Mouse (Mus musculus) forebrain, embryonic 10.5 days (tissue): ENCODE data around the gene Coro2a. TPM values are rescaled to one million over a fixed set of nuclear protein-coding genes. Genes with fewer than 3 reads are reported as not detected.
"Not testable (repeated sequence)": the region's sequence is repeated elsewhere in the genome, so short reads cannot be mapped to it uniquely, and the experiment has no call there.

Experiments used
- DNase-seq: peaks from one replicate; pipeline ENCODE4 v3.0.0-alpha.2; 2017; ENCODE audit warnings: low spot score; ENCODE audit errors: extremely low spot score
- H3K27ac ChIP-seq: fragments of 300-500 bp; sonication (generic); 2 replicates; pipeline ENCODE4 v1.5.1; 2016; ENCODE audit warnings: mild to moderate bottlenecking
- H3K27me3 ChIP-seq: fragments of 300-500 bp; sonication (generic); 2 replicates; pipeline ENCODE4 v1.6.1; 2016; ENCODE audit warnings: mild to moderate bottlenecking; ENCODE audit not compliant: poor library complexity, severe bottlenecking
- H3K36me3 ChIP-seq: fragments of 300-500 bp; sonication (generic); replicated peaks from 2 replicates; pipeline ENCODE4 v1.6.1; 2016; ENCODE audit warnings: mild to moderate bottlenecking, moderate library complexity
- H3K4me1 ChIP-seq: fragments of 300-500 bp; sonication (generic); 2 replicates; pipeline ENCODE4 v1.6.1; 2016
- H3K4me3 ChIP-seq: fragments of 300-500 bp; sonication (generic); 2 replicates; pipeline ENCODE4 v1.5.1; 2016; ENCODE audit warnings: mild to moderate bottlenecking, moderate library complexity
- H3K9me3 ChIP-seq: fragments of 300-500 bp; sonication (generic); 2 replicates; pipeline ENCODE4 v1.6.1; 2016; ENCODE audit warnings: mild to moderate bottlenecking, moderate library complexity
- WGBS: fragments of 180-500 bp; shearing (Covaris S2); methylation state at CpG from one replicate; pipeline ENCODE4 v1.1.7; 2016; 5-methylcytosine and 5-hydroxymethylcytosine counted together
- polyA plus RNA-seq: library from polyadenylated mRNA; unstranded; fragments of >200 nt; fragmentation: Nextera tagmentation; extraction: Ambion mirVana; gene quantifications from 2 replicates; pipeline ENCODE4 v1.2.1, GENCODE M21; 2016

The Coro2a gene
- 2.1 and 2.8 TPM in 2 replicates for polyA plus RNA-seq

DNA sequence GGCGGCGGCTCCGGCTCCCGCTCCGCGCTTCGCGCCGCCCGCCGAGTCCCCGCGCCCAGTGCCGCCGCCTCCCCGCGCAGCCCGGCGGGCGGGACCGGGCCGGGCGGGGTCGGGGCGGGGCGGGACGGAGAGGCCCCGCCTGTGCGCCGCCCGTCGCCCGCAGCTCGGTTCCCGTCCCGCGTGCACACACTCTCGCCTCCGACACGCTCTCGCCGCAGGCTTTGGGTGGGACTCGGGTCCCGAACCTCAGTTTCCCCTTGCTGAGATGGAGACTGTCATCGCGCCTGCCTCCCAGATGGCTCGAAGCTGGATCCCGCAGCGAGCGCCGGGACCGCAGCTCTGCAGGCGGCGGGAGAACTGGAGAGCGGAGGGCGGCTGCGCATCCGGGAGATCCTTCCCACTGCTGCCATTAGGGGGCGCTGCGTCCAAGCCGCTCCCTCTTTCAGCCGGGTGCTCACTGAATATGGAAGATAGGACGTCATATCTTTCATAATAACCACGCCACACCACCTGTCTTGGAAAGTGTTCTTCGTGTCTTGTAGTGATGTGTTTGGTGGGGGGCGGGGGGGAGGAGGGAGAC is at the start of gene Coro2a:
TSS of gene Coro2a (minus strand) at position 359 of the 580 bp plus-strand sequence.
- peak within 1 kb of the TSS; percentile 68 for H3K4me3 ChIP-seq
- H3K36me3 ChIP-seq, result no peaks in the 10 kb centered on the region
- WGBS, result under 1% methylated on average over 66 of the region's 66 CpGs
- peaks cover 35% of the 10 kb centered on the region for H3K4me1 ChIP-seq
- no peaks in the 10 kb centered on the region for H3K9me3 ChIP-seq
- peak within 1 kb of the TSS; percentile 76 for H3K27ac ChIP-seq
- peaks cover 93% of the 10 kb centered on the region for H3K27me3 ChIP-seq
- DNase-seq, result peak; percentile 78

DNA sequence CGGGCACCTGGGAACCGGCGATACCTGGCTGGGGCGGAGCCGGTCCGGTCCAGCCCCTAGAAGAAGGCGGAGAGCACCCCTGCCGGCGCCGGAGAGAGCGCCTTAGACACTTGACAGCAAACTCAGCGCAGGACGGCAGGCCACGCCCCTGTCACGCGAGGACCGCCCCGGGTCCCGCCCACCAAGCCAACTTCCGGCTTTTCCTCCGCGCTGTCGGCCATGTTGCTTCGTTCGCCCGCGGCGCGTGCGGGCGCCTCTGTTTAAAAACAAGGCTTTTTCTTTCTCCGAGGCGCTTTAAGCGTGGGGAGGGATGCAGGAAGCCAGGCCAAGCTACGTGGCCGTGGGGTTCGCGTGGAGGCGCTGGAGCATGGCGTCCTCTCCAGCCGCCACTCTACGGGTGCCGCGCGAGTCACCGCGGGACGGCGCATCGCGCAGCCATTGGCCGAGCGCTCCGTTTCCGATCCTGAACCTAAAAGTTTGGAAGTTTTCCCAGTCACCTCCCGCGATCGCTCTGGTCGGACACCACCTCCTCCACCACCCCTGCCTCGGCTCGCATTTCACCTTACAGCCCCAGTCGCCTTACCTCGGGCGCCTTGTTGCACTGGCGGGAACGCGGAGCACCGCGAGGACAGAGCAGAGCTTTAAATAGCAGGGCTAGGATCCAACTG is 48.2 kb upstream of the Coro2a start, which contains the start of gene Tbc1d2:
TSS of gene Tbc1d2 (minus strand) at position 124 of the 668 bp plus-strand sequence.
- DNase-seq, result peak; percentile 92
- H3K4me1 ChIP-seq, result peaks cover 14% of the 10 kb centered on the region
- WGBS, result under 1% methylated on average over 69 of the region's 69 CpGs
- no peaks in the 10 kb centered on the region for H3K9me3 ChIP-seq
- H3K36me3 ChIP-seq, result no peaks in the 10 kb centered on the region
- H3K27ac ChIP-seq, result peak within 1 kb of the TSS; percentile 96
- peak within 1 kb of the TSS; percentile 80 for H3K4me3 ChIP-seq
- H3K27me3 ChIP-seq, result peaks cover 52% of the 10 kb centered on the region

DNA sequence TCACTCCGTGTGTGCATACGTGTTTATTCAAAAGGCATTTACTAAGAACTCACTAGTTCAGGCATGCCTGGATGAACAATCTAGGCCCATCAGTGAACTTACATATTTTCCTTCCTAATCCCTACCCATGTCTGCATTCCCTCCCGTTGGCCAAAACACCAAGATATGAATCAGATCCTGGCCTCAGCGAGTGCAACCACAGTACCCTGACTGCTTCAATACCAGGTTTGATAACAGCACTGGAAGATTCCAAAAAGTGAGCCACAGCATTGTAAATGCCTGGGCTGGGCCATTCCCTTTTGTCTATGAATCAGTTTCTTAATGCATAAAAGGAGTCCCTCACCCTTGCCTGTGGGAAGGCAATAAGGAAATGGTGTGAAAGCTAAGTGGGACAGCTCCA is 47.2 kb upstream of the Coro2a start:
- H3K4me1 ChIP-seq, result peaks cover 14% of the 10 kb centered on the region
- no peaks in the 10 kb centered on the region for H3K36me3 ChIP-seq
- no peak overlapping the region for H3K27ac ChIP-seq
- H3K27me3 ChIP-seq, result peaks cover 50% of the 10 kb centered on the region
- H3K9me3 ChIP-seq, result no peaks in the 10 kb centered on the region
- WGBS, result 57% methylated on average over 4 of the region's 4 CpGs
- DNase-seq, result no peak
- peak overlapping the region; percentile 80 for H3K4me3 ChIP-seq

DNA sequence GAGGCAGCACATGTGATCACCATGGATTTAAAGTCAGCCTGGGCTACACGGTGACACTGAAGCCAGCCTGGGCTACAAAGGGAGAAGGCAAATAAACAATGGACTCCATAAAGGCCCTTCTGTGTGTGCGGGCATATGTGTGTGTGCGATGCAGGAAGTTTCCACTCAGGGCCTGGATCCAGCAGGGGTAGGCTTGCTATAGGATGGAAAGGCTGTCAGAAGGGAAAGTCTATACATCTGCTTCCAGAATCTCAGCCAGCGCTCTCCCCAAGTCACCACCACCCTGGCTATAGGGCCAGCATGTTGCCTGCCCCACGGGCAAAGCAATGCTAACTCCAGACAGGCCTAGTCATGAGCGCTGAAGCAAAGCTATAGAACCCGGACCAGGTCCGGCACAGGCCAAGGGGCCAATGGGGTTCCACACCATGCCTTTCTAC is 41.7 kb upstream of the Coro2a start:
- DNase-seq, result no peak
- Histone ChIP-seq H3K36me3 (no peaks in the 10 kb centered on the region), H3K4me3 (no peak overlapping the region), H3K4me1 (peaks cover 7% of the 10 kb centered on the region), H3K27me3 (peaks cover 13% of the 10 kb centered on the region), H3K27ac (no peak overlapping the region), H3K9me3 (no peaks in the 10 kb centered on the region)
- 83% methylated on average over 8 of the region's 8 CpGs for WGBS

DNA sequence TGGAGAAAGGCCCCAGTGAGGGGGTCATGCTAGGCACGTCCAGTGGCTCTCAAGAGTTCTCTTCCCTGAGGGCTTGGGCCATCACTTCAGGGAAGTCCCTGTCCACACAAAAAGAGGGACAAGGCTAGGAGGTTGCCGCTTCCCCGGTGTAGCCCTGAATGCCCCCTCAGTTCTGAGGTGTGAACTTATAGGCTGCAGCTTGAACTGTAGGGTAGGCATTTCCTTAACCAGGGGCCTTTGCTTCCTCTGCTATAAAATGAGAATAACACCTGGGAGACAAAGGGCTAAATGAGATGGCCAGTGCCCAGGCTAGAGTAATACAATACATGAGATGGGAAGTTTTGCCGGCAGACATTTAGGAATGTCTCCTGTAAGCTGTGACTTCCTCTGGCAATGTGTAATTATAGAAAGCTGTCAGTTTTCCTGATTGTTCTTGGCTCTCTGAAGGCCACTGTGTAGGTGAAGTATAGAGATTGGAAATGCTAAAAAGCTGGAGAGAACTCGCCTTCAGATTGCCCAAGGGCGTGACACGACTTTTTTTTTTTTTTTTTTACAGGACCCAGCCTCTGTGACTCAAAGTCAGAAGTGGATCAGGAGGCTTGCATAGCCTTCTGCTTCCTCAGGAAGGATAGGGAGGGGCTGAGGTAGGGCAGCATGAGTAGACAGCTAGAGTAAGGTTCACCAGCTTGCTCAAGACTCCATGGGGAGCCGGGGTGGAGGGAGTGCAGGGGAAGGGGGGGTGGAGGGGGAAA is 41.1 kb upstream of the Coro2a start:
- WGBS, result 81% methylated on average over 8 of the region's 8 CpGs
- peaks cover 7% of the 10 kb centered on the region for H3K27me3 ChIP-seq
- peaks cover 7% of the 10 kb centered on the region for H3K4me1 ChIP-seq
- DNase-seq, result no peak
- no peaks in the 10 kb centered on the region for H3K36me3 ChIP-seq
- H3K9me3 ChIP-seq, result no peaks in the 10 kb centered on the region
- no peak overlapping the region for H3K4me3 ChIP-seq
- H3K27ac ChIP-seq, result peak overlapping the region; percentile 51

DNA sequence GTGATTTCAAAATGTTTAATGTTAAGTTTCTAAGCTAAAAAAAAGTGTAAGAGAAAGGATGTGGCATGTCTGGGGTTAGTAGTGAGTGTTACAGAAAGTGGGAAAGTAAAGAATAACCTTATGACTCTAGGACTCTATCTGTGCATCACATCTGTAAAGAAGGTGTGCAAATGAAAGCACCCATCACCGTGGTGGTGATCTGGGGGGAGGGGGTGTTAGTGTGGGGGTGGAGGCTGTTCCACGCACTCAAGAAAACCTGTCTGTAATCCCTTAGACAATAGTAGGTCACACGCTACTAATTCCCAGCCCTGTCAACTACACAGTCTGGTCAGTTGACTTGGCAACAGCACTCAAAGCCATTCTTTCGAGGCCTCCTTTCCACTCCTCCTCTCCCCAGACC is 39.3 kb upstream of the Coro2a start:
- Histone ChIP-seq H3K9me3 (no peaks in the 10 kb centered on the region), H3K36me3 (no peaks in the 10 kb centered on the region), H3K27me3 (no peaks in the 10 kb centered on the region), H3K27ac (peak overlapping the region; percentile 62), H3K4me3 (no peak overlapping the region), H3K4me1 (peaks cover 7% of the 10 kb centered on the region)
- no peak for DNase-seq
- 58% methylated on average over 4 of the region's 4 CpGs for WGBS

DNA sequence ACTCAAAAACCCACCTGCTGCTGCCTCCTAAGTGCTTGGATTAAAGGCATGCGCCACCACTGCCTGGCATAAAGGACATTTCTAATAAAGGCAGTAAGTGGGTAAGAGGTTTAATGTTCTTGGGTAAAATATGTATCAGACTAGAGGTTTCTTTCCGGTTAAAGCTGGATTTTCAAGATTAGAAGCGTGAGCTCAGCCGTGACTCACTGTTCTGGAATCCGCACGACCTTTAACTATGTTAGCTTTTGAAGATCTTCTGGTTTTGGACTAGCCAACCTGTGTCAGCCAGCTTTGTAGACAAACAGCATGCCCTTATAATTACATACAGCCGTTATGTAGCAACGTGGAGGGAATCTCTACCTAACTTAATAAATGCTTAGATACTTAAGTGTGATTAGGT is 37.9 kb upstream of the Coro2a start:
- H3K4me3 ChIP-seq, result no peak overlapping the region
- H3K36me3 ChIP-seq, result no peaks in the 10 kb centered on the region
- 89% methylated on average over 8 of the region's 8 CpGs for WGBS
- H3K27me3 ChIP-seq, result no peaks in the 10 kb centered on the region
- no peaks in the 10 kb centered on the region for H3K9me3 ChIP-seq
- H3K4me1 ChIP-seq, result peaks cover 7% of the 10 kb centered on the region
- no peak for DNase-seq
- no peak overlapping the region for H3K27ac ChIP-seq

DNA sequence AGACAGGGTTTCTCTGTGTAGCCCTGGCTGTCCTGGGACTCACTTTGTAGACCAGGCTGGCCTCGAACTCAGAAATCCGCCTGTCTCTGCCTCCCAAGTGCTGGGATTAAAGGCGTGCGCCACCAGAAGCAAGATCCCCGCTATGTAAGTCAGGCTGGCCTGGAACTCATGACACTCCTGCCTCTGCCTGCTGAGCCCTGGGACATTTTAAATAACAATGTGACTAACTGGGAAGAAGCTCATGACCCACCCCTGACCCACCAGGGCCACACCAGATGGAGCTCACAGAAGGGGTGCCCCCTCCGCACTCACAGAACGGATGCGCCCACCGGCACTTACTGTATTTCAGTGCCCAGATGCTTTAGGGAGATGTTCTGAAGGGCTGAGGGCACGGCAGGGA is 35.2 kb upstream of the Coro2a start:
- H3K4me3 ChIP-seq, H3K9me3 ChIP-seq, H3K36me3 ChIP-seq, DNase-seq, H3K27me3 ChIP-seq, H3K27ac ChIP-seq: not testable (repeated sequence)
- WGBS, result 91% methylated on average over 10 of the region's 10 CpGs
- peaks cover 12% of the 10 kb centered on the region for H3K4me1 ChIP-seq

DNA sequence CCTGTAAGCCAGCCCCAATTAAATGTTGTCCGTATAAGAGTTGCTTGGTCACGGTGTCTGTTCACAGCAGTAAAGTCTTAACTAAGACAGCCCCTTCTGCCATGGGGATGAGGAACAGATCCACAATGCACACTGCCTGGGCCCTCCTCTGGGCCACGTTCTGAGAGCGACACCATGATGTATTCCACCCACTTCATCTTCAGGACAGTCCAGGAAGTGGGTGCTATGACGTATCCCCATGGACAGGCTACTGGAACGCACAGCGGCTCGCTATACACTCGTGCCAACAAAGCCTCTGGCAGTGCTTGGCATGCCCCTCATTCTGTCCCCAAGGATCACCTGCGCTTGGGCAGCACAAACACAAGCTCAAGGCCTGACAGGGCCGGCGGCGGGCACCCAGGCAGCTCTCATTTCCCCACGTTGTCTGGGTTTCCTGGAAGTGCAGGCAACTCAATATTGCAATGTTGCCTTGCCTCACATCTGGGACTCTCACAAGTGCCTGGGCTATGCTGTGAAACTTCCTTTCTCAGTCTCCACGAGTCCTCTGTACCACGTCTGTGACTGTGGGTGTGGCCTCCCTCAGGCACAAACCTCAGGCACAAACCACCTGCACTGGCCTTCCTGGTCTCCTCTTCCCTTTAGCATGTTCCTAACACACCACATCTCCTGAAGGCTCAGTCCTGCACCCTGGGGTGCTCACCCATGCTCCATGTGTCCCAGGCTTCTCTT is 33.9 kb upstream of the Coro2a start:
- H3K9me3 ChIP-seq, result no peaks in the 10 kb centered on the region
- H3K4me1 ChIP-seq, result peaks cover 5% of the 10 kb centered on the region; the same call in 1 of the 2 replicates
- no peak for DNase-seq
- 90% methylated on average over 16 of the region's 16 CpGs for WGBS
- H3K27me3 ChIP-seq, result no peaks in the 10 kb centered on the region
- H3K4me3 ChIP-seq, result no peak overlapping the region
- no peak overlapping the region for H3K27ac ChIP-seq
- H3K36me3 ChIP-seq, result no peaks in the 10 kb centered on the region

DNA sequence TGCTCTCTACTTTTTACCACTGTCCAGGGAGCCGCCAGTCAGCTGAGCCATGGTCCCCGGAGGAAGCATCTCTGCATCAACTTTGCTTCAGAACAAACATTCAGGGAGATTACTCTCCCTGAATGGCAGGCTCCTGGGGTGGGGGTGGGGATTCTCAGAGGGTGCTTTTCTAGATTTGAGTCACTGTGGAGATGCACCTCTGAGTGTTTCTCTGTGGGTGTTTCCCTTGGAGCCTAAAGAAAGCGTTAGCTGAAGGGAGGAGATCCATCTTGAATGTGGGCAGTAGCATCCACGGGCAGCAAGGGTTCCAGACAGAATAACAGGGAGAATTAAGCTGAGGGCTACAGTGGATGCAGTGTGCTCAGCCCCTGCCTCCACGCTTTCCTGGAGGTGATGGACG is 32.9 kb upstream of the Coro2a start:
- Histone ChIP-seq H3K36me3 (no peaks in the 10 kb centered on the region), H3K27ac (no peak overlapping the region), H3K9me3 (no peaks in the 10 kb centered on the region), H3K4me3 (no peak overlapping the region), H3K4me1 (peaks cover 13% of the 10 kb centered on the region), H3K27me3 (no peaks in the 10 kb centered on the region)
- WGBS, result 67% methylated on average over 6 of the region's 6 CpGs
- DNase-seq, result no peak

DNA sequence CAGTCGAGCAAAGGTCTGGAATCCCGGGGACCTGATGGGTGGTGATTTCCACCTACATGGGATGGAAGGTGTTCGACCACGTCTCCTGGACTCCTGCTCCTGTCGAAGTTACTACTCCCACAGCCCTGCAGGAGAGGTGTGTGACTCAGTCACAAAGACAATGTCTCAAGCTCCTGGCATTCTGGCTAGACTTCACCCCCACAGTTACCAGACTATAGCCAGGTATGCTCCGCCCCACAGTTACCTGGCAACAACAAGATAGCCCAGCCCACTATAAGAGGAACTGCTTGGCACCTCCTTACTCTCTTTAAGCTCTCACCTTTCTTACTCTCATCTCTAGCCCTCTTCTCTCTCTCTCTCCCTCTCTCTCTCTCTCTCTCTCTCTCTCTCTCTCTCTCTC is 31.6 kb upstream of the Coro2a start:
- DNase-seq, result not testable (repeated sequence)
- 73% methylated on average over 6 of the region's 6 CpGs for WGBS

DNA sequence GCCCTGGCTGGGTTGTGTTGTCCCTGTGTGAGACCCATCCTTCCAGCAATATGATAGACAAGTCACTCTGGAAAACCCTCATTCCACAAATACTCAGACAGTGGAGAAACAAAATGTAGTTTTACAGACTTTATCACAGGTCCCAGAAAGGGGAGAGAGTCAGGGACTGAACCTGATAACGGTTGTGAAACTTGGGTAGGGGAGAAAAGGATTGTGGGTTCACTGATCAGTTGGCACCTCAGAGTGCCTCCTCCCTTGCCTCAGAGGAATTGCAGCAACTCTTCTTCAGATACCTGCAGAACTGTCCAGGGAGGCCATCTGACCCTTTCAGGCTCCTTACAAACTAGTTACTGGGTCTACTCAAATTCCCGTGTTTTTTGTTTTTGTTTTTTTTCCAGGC is 30.5 kb upstream of the Coro2a start:
- no peaks in the 10 kb centered on the region for H3K36me3 ChIP-seq
- no peak for DNase-seq
- H3K27ac ChIP-seq, result no peak overlapping the region
- no peaks in the 10 kb centered on the region for H3K9me3 ChIP-seq
- peaks cover 28% of the 10 kb centered on the region for H3K4me1 ChIP-seq
- WGBS, result 82% methylated on average over 2 of the region's 2 CpGs
- no peak overlapping the region for H3K4me3 ChIP-seq
- H3K27me3 ChIP-seq, result no peaks in the 10 kb centered on the region

More for the DNA sequence above, 31.6 kb upstream of the Coro2a start:
- H3K9me3 ChIP-seq, H3K27ac ChIP-seq, H3K36me3 ChIP-seq, H3K4me3 ChIP-seq, H3K27me3 ChIP-seq: not testable (repeated sequence)
- peaks cover 20% of the 10 kb centered on the region for H3K4me1 ChIP-seq
